Mouse (Mus musculus) thymus, postnatal 25 days (tissue): ENCODE measurements around the gene Olfr223.
"Not testable (repeated sequence)": the region's sequence is repeated elsewhere in the genome, so short reads cannot be mapped to it uniquely, and the experiment has no call there.

Source experiments
- DNase-seq: peaks from one replicate; pipeline ENCODE4 v3.0.0; 2022

Gene Olfr223

GRCm38 (mm10) chr11:59596091-59596490, 3.0 kb upstream of the Olfr223 start:
- DNase-seq: no peak

- DNase-seq: no peak
Measured at GRCm38 (mm10) chr11:59589496-59589895, 3.6 kb downstream of the Olfr223 start.

- peak; percentile 5 for DNase-seq
Measured at GRCm38 (mm10) chr11:59584539-59584938, 8.6 kb downstream of the Olfr223 start.

- not testable (repeated sequence) for DNase-seq
Measured at GRCm38 (mm10) chr11:59576135-59576534, 17.0 kb downstream of the Olfr223 start, which contains the start of gene Olfr222. Olfr222 (minus strand) TSS chr11:59576235.

- DNase-seq: no peak
Measured at GRCm38 (mm10) chr11:59575726-59576125, 17.4 kb downstream of the Olfr223 start.

- DNase-seq: peak; percentile 3
Measured at GRCm38 (mm10) chr11:59569306-59569705, 23.8 kb downstream of the Olfr223 start.

GRCm38 (mm10) chr11:59562837-59563236, 30.3 kb downstream of the Olfr223 start:
- no peak for DNase-seq

- no peak for DNase-seq
Measured at GRCm38 (mm10) chr11:59562336-59562735, 30.8 kb downstream of the Olfr223 start.

- no peak for DNase-seq
Measured at GRCm38 (mm10) chr11:59560906-59561305, 32.2 kb downstream of the Olfr223 start.

GRCm38 (mm10) chr11:59554535-59554934, 38.6 kb downstream of the Olfr223 start:
- no peak for DNase-seq

GRCm38 (mm10) chr11:59554127-59554526, 39.0 kb downstream of the Olfr223 start:
- no peak for DNase-seq

- no peak for DNase-seq
Measured at GRCm38 (mm10) chr11:59544005-59544404, 49.1 kb downstream of the Olfr223 start.

- DNase-seq: no peak
Measured at GRCm38 (mm10) chr11:59543376-59543775, 49.7 kb downstream of the Olfr223 start.

GRCm38 (mm10) chr11:59542442-59542841, 50.6 kb downstream of the Olfr223 start:
- DNase-seq: no peak

GRCm38 (mm10) chr11:59541324-59541723, 51.8 kb downstream of the Olfr223 start, which contains the start of gene Nlrp3:
Nlrp3 (plus strand) TSS chr11:59541568.
- DNase-seq: no peak

- DNase-seq: no peak
Measured at GRCm38 (mm10) chr11:59540123-59540522, 53.0 kb downstream of the Olfr223 start.
